Mouse (Mus musculus): ENCODE measurements around the gene Mageh1. TPM values are rescaled to one million over a fixed set of nuclear protein-coding genes. Genes with fewer than 3 reads are reported as not detected.

Gene Mageh1
- polyA plus RNA-seq (2015; fragmentation: Illumina TruSeq; extraction: RNeasy Lipid Tissue Mini Kit (QIAGEN cat#74804); ENCODE audit: insufficient read depth, low replicate concordance), result 7.8 TPM

GRCm38 (mm10) chrX:153037087-153037971 is at the start of gene Mageh1:
Gene Mageh1, minus strand, starts transcription at chrX:153037575.

GRCm38 (mm10) chrX:153006387-153006841 is 31.0 kb downstream of the Mageh1 start, which contains the start of gene Usp51:
Gene Usp51, plus strand, starts transcription at chrX:153006469.

Other genes starting within 250 kb of the Mageh1 start
- gene Usp51, start 31.1 kb downstream of the Mageh1 start, polyA plus RNA-seq (2015; fragmentation: Illumina TruSeq; extraction: RNeasy Lipid Tissue Mini Kit (QIAGEN cat#74804); ENCODE audit: insufficient read depth, low replicate concordance), result not detected
- gene Foxr2, start 81.2 kb upstream of the Mageh1 start, polyA plus RNA-seq (2015; fragmentation: Illumina TruSeq; extraction: RNeasy Lipid Tissue Mini Kit (QIAGEN cat#74804); ENCODE audit: insufficient read depth, low replicate concordance), result not detected
- gene Rragb, start 102.4 kb upstream of the Mageh1 start, polyA plus RNA-seq (2015; fragmentation: Illumina TruSeq; extraction: RNeasy Lipid Tissue Mini Kit (QIAGEN cat#74804); ENCODE audit: insufficient read depth, low replicate concordance), result 8.1 TPM
- gene Klf8, start 199.9 kb upstream of the Mageh1 start, polyA plus RNA-seq (2015; fragmentation: Illumina TruSeq; extraction: RNeasy Lipid Tissue Mini Kit (QIAGEN cat#74804); ENCODE audit: insufficient read depth, low replicate concordance), result 3.2 TPM